Mouse (Mus musculus): ENCODE data around the gene Pdlim5. TPM values are rescaled to one million over a fixed set of nuclear protein-coding genes. Genes with fewer than 3 reads are reported as not detected.
A peak's percentile ranks its signal among the peaks of the same experiment; 100 is the strongest.

Pdlim5 gene
- total RNA-seq, 2 experiments from 2014 or later, result 18.9 to 20.4 TPM

GRCm38 (mm10) chr3:142413345-142413885 lies 17.9 kb upstream of the Pdlim5 start:
- intact Hi-C loops (cut with DNase I), result no loop called here
- DNase-seq (ENCODE audit: low spot score in 2 of 2), result no peak

- intact Hi-C loops (cut with DNase I), result no loop called here
- DNase-seq (ENCODE audit: low spot score in 2 of 2), result no peak
These were observed 15.4 kb upstream of the Pdlim5 start for GRCm38 (mm10) chr3:142410930-142411329.

GRCm38 (mm10) chr3:142394796-142395508 lies 544 bp downstream of the Pdlim5 start:
- DNase-seq (ENCODE audit: low spot score in 2 of 2), result peak; percentile 2 to 8
- intact Hi-C loops (cut with DNase I), result loop anchor here (5.0 kb wide), 2 partner anchors 47 to 83 kb away; no protein-coding TSS in a partner anchor

GRCm38 (mm10) chr3:142394000-142394411 lies 1.5 kb downstream of the Pdlim5 start:
- no peak for DNase-seq (ENCODE audit: low spot score in 2 of 2)
- intact Hi-C loops (cut with DNase I), result loop anchor here (5.0 kb wide), 1 partner anchor 82 kb away; no protein-coding TSS in a partner anchor

GRCm38 (mm10) chr3:142391531-142391930 lies 4.0 kb downstream of the Pdlim5 start:
- intact Hi-C loops (cut with DNase I), result loop anchor here (5.0 kb wide), 1 partner anchor 79 kb away; no protein-coding TSS in a partner anchor

GRCm38 (mm10) chr3:142390288-142390687 lies 5.2 kb downstream of the Pdlim5 start:
- DNase-seq (ENCODE audit: low spot score in 2 of 2), result no peak
- intact Hi-C loops (cut with DNase I), result loop anchor here (5.0 kb wide), 1 partner anchor 78 kb away; no protein-coding TSS in a partner anchor

More at GRCm38 (mm10) chr3:142391531-142391930, 4.0 kb downstream of the Pdlim5 start:
- no peak for DNase-seq (ENCODE audit: low spot score in 2 of 2)

- intact Hi-C loops (cut with DNase I), result no loop called here
These were observed 7.3 kb downstream of the Pdlim5 start for GRCm38 (mm10) chr3:142388189-142388588.

GRCm38 (mm10) chr3:142386505-142386904 lies 9.0 kb downstream of the Pdlim5 start:
- intact Hi-C loops (cut with DNase I), result no loop called here
- no peak for DNase-seq (ENCODE audit: low spot score in 2 of 2)

More at GRCm38 (mm10) chr3:142388189-142388588, 7.3 kb downstream of the Pdlim5 start:
- no peak for DNase-seq (ENCODE audit: low spot score in 2 of 2)

- intact Hi-C loops (cut with DNase I), result no loop called here
- DNase-seq (ENCODE audit: low spot score in 2 of 2), result no peak
These were observed 9.8 kb downstream of the Pdlim5 start for GRCm38 (mm10) chr3:142385690-142386089.

- DNase-seq (ENCODE audit: low spot score in 2 of 2), result no peak
- intact Hi-C loops (cut with DNase I), result no loop called here
These were observed 18.9 kb downstream of the Pdlim5 start for GRCm38 (mm10) chr3:142376638-142377037.

- no peak for DNase-seq (ENCODE audit: low spot score in 2 of 2)
- intact Hi-C loops (cut with DNase I), result no loop called here
These were observed 20.4 kb downstream of the Pdlim5 start for GRCm38 (mm10) chr3:142375106-142375505.

- no peak for DNase-seq (ENCODE audit: low spot score in 2 of 2)
- intact Hi-C loops (cut with DNase I), result no loop called here
These were observed 22.9 kb downstream of the Pdlim5 start for GRCm38 (mm10) chr3:142372465-142373147.

GRCm38 (mm10) chr3:142368411-142368810 lies 27.1 kb downstream of the Pdlim5 start:
- DNase-seq (ENCODE audit: low spot score in 2 of 2), result no peak
- intact Hi-C loops (cut with DNase I), result no loop called here

GRCm38 (mm10) chr3:142362092-142362491 lies 33.4 kb downstream of the Pdlim5 start:
- no peak for DNase-seq (ENCODE audit: low spot score in 2 of 2)
- intact Hi-C loops (cut with DNase I), result no loop called here

- intact Hi-C loops (cut with DNase I), result no loop called here
- DNase-seq (ENCODE audit: low spot score in 2 of 2), result peak in 1 of 2 experiments; percentile 9
These were observed 36.5 kb downstream of the Pdlim5 start for GRCm38 (mm10) chr3:142358951-142359350.

GRCm38 (mm10) chr3:142356661-142357060 lies 38.8 kb downstream of the Pdlim5 start:
- intact Hi-C loops (cut with DNase I), result no loop called here

GRCm38 (mm10) chr3:142353218-142353617 lies 42.3 kb downstream of the Pdlim5 start:
- intact Hi-C loops (cut with DNase I), result no loop called here
- DNase-seq (ENCODE audit: low spot score in 2 of 2), result no peak

More at GRCm38 (mm10) chr3:142356661-142357060, 38.8 kb downstream of the Pdlim5 start:
- DNase-seq (ENCODE audit: low spot score in 2 of 2), result no peak

- intact Hi-C loops (cut with DNase I), result no loop called here
- DNase-seq (ENCODE audit: low spot score in 2 of 2), result no peak
These were observed 45.0 kb downstream of the Pdlim5 start for GRCm38 (mm10) chr3:142350513-142350912.

- intact Hi-C loops (cut with DNase I), result no loop called here
- no peak for DNase-seq (ENCODE audit: low spot score in 2 of 2)
These were observed 46.5 kb downstream of the Pdlim5 start for GRCm38 (mm10) chr3:142348816-142349631.

All from left cerebral cortex, postnatal 14 days (tissue).